Mouse (Mus musculus) G1E (cell line): ENCODE results near the gene Nkrf.

Source experiments
- CTCF ChIP-seq: IDR thresholded peaks from 2 replicates; pipeline ENCODE4 v1.5.1; 2012; ENCODE audit warnings: low read depth, low read length, inconsistent platforms, mixed read lengths
- GATA1 ChIP-seq: IDR thresholded peaks from 2 replicates; pipeline ENCODE4 v1.6.1; 2012; ENCODE audit warnings: borderline replicate concordance, low read length, inconsistent platforms, mixed read lengths

- TF ChIP-seq CTCF (no peak), GATA1 (no peak)
Measured at GRCm38 (mm10) chrX:36929694-36930093, 27.0 kb upstream of the Nkrf start.
